Comparison of ENCODE assay signal across 26 mouse cellular contexts in the genomic region with DNA sequence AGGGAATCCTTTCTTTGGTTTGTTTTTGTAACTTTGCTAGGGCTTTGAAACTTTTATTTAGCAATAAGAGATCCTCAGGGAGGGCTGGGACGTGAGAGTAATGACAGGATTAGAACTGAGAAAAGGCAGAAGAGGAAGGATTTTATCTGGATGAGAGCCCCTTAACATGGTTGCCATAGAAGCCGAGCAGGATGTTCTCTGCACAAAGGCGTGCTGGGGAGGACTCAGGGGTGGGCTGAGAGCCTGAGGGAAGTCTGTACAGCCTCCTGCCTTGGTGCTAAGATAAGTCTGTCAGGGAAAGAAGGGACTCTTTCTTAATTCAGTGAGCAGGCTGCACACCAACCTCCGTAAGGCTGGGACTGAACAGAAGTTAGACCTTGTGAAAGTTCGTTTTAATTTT. TPM values are rescaled to one million over a fixed set of nuclear protein-coding genes. Genes with fewer than 3 reads are reported as not detected.
A peak's percentile ranks its signal among the peaks of the same experiment; 100 is the strongest.
DNase-seq lines count a peak whose midpoint lies in the region; ATAC-seq and TF ChIP-seq lines count a peak whose summit lies in the region.
"Had no signal": no experiment of that assay in that cellular context is flagged by ENCODE, and none has a peak within 500 bp of the region (broad histone marks: within the 10 kb centered on the region; RNA-seq: fewer than 3 reads in every experiment).

No protein-coding gene starts in this region.

- no peak overlapping the region for H3K9ac ChIP-seq in heart, embryonic 16.5 days (ENCODE audit: low read length)
- no peak overlapping the region for H3K9ac ChIP-seq in heart, adult 2 months (ENCODE audit: low read depth, low read length)
- H3K9ac ChIP-seq in MEL (ENCODE audit: control insufficient read depth, low read depth, low read length, poor library complexity, severe bottlenecking), result no peak overlapping the region
- H3K9ac ChIP-seq: limb, embryonic 13.5 days; liver, embryonic 13.5 days; lung, embryonic 15.5 days; neural tube, embryonic 15.5 days had no signal

- intact Hi-C loops in heart, adult 2 months (cut with DNase I), result no loop called here
- intact Hi-C loops in left cerebral cortex, postnatal 14 days (cut with DNase I), result no loop called here
- intact Hi-C loops in left cerebral cortex, adult 2 months (cut with DNase I), result no loop called here

- H3K4me2 ChIP-seq in heart, embryonic 16.5 days (ENCODE audit: low read depth, low read length), result no peak overlapping the region
- H3K4me2 ChIP-seq: limb, embryonic 13.5 days; liver, embryonic 13.5 days; lung, embryonic 15.5 days; neural tube, embryonic 15.5 days had no signal

- H3K27me3 ChIP-seq in heart, embryonic 16.5 days (ENCODE audit: control insufficient read depth, insufficient read depth, low read length), result peaks cover 2% of the 10 kb centered on the region; the same call in 1 of the 2 replicates
- no peaks in the 10 kb centered on the region for H3K27me3 ChIP-seq in heart, adult 2 months (ENCODE audit: control insufficient read depth, insufficient read depth, low read length)
- H3K27me3 ChIP-seq in MEL (ENCODE audit: control insufficient read depth in 1 of 2, insufficient read depth in 2 of 2, low read length in 2 of 2), result 0 out of 4 replicates have a peak, but pooled peaks cover 0 to 3% of the 10 kb centered on the region in 2 experiments
- no peaks in the 10 kb centered on the region for H3K27me3 ChIP-seq in cerebellum, adult 2 months (ENCODE audit: control insufficient read depth, insufficient read depth, low read length)
- H3K27me3 ChIP-seq: liver, embryonic 13.5 days; lung, embryonic 15.5 days; neural tube, embryonic 15.5 days had no signal

- TF ChIP-seq EP300 in heart, adult 2 months (IDR thresholded peaks at IDR 0.05; ENCODE audit: insufficient read depth, low read depth, low read length), result no peak
- TF ChIP-seq EP300 in MEL (IDR thresholded peaks at IDR 0.05; ENCODE audit: low read depth in 1 of 2, low read length in 2 of 2), result no peak

- no peak for TF ChIP-seq CTCF in heart, adult 2 months (IDR thresholded peaks at IDR 0.05)
- TF ChIP-seq CTCF in left cerebral cortex, adult 2 months (IDR thresholded peaks at IDR 0.05), result no peak
- no peak for TF ChIP-seq CTCF in MEL (IDR thresholded peaks at IDR 0.05 in 2 of 3, conservative IDR thresholded peaks at IDR 0.05 in 1 of 3; ENCODE audit: control insufficient read depth in 1 of 3, insufficient read depth in 1 of 3, low read depth in 2 of 3, low read length in 3 of 3, poor library complexity in 1 of 3, severe bottlenecking in 1 of 3)
- TF ChIP-seq CTCF in cerebellum, adult 2 months (IDR thresholded peaks at IDR 0.05; ENCODE audit: borderline replicate concordance, insufficient read depth, low read depth, low read length), result no peak

- peaks cover 4% of the 10 kb centered on the region; the same call in 1 of the 2 replicates for H3K9me3 ChIP-seq in heart, embryonic 16.5 days (replicated peaks; ENCODE audit: control insufficient read depth, low read length)
- H3K9me3 ChIP-seq in MEL (replicated peaks; ENCODE audit: insufficient read depth, low read length), result no peaks in the 10 kb centered on the region
- H3K9me3 ChIP-seq: forebrain, embryonic 10.5 days; limb, embryonic 13.5 days; liver, embryonic 13.5 days; lung, embryonic 15.5 days; neural tube, embryonic 15.5 days had no signal

- TF ChIP-seq POLR2A in heart, adult 2 months (IDR thresholded peaks at IDR 0.05; ENCODE audit: insufficient read depth, low read depth, low read length), result no peak
- no peak for TF ChIP-seq POLR2A in MEL (IDR thresholded peaks at IDR 0.05; ENCODE audit: control insufficient read depth in 1 of 2, insufficient read depth in 1 of 2, low read depth in 1 of 2, low read length in 2 of 2, poor library complexity in 1 of 2)
- TF ChIP-seq POLR2A in cerebellum, adult 2 months (IDR thresholded peaks at IDR 0.05; ENCODE audit: borderline replicate concordance, insufficient read depth, low read length), result no peak

- H3K79me2 ChIP-seq in heart, adult 2 months (replicated peaks; ENCODE audit: control insufficient read depth, insufficient read depth, low read length), result no peaks in the 10 kb centered on the region
- H3K79me2 ChIP-seq in MEL (ENCODE audit: control insufficient read depth, insufficient read depth, low read length, poor library complexity), result no peaks in the 10 kb centered on the region

- DNase-seq in frontal cortex, postnatal 25 days (ENCODE audit: low spot score in 2 of 2), result no peak
- no peak for DNase-seq in heart, adult 2 months
- peak; percentile 40 to 41 for DNase-seq in left cerebral cortex, postnatal 14 days (ENCODE audit: low spot score in 2 of 2)
- DNase-seq in left cerebral cortex, adult 2 months (ENCODE audit: extremely low spot score in 1 of 2, low spot score in 2 of 2), result no peak
- DNase-seq in MEL (ENCODE audit: low read depth, low spot score), result peak; percentile 37
- DNase-seq in cerebellum, adult 2 months, result no peak
- DNase-seq: adrenal gland, postnatal 25 days; cerebellum, adult 11-12 months; cerebellum, postnatal 25 days; gastrocnemius, postnatal 10 days; heart, adult 18-20 months; kidney, adult 9 months; kidney, postnatal 25 days; layer of hippocampus, adult 9-11 months; liver, embryonic 13.5 days; lung, postnatal 4 days; right cerebral cortex, postnatal 14 days had no signal

- H3K4me3 ChIP-seq in heart, embryonic 16.5 days (ENCODE audit: low read length), result no peak overlapping the region
- H3K4me3 ChIP-seq in heart, adult 2 months, result no peak overlapping the region
- no peak overlapping the region for H3K4me3 ChIP-seq in left cerebral cortex, adult 2 months
- no peak overlapping the region for H3K4me3 ChIP-seq in MEL (ENCODE audit: control insufficient read depth in 1 of 2, insufficient read depth in 1 of 2, low read depth in 2 of 2, low read length in 2 of 2)
- H3K4me3 ChIP-seq in cerebellum, adult 2 months (replicated peaks; ENCODE audit: insufficient read depth, low read depth, low read length), result no peak overlapping the region
- H3K4me3 ChIP-seq: forebrain, embryonic 10.5 days; limb, embryonic 13.5 days; liver, embryonic 13.5 days; lung, embryonic 15.5 days; myocyte; neural tube, embryonic 15.5 days had no signal

- H3K36me3 ChIP-seq in heart, embryonic 16.5 days (ENCODE audit: control insufficient read depth, insufficient read depth), result no peaks in the 10 kb centered on the region
- no peaks in the 10 kb centered on the region for H3K36me3 ChIP-seq in heart, adult 2 months (ENCODE audit: control insufficient read depth, insufficient read depth, low read length)
- H3K36me3 ChIP-seq in MEL (ENCODE audit: control insufficient read depth in 1 of 2, insufficient read depth in 2 of 2, low read length in 2 of 2), result peaks cover 0 to 20% of the 10 kb centered on the region in 2 experiments; a peak in 2 of 4 replicates
- H3K36me3 ChIP-seq: forebrain, embryonic 10.5 days; limb, embryonic 13.5 days; liver, embryonic 13.5 days; lung, embryonic 15.5 days; neural tube, embryonic 15.5 days had no signal

- H3K27ac ChIP-seq in heart, embryonic 16.5 days (ENCODE audit: low read length), result peak overlapping the region; percentile 28
- H3K27ac ChIP-seq in heart, adult 2 months, result no peak overlapping the region
- H3K27ac ChIP-seq in left cerebral cortex, adult 2 months, result no peak overlapping the region
- H3K27ac ChIP-seq in MEL (ENCODE audit: control insufficient read depth, low read depth, low read length), result no peak overlapping the region
- no peak overlapping the region for H3K27ac ChIP-seq in cerebellum, adult 2 months (ENCODE audit: insufficient read depth, low read length)
- H3K27ac ChIP-seq: forebrain, embryonic 10.5 days; limb, embryonic 13.5 days; liver, embryonic 13.5 days; lung, embryonic 15.5 days; neural tube, embryonic 15.5 days had no signal

- no peak for TF ChIP-seq RAD21 in MEL (IDR thresholded peaks at IDR 0.05; ENCODE audit: low read depth, low read length)

- no peaks in the 10 kb centered on the region; the same call in 1 of the 2 replicates for H3K4me1 ChIP-seq in heart, embryonic 16.5 days (ENCODE audit: control insufficient read depth, insufficient read depth, low read length)
- H3K4me1 ChIP-seq in heart, adult 2 months (ENCODE audit: control insufficient read depth, insufficient read depth, low read length), result no peaks in the 10 kb centered on the region
- peaks cover 10 to 38% of the 10 kb centered on the region in 2 experiments for H3K4me1 ChIP-seq in MEL (ENCODE audit: control insufficient read depth in 1 of 2, insufficient read depth in 2 of 2, low read length in 2 of 2)
- H3K4me1 ChIP-seq in cerebellum, adult 2 months (ENCODE audit: control insufficient read depth, insufficient read depth, low read length), result 0 out of 2 replicates have a peak, but pooled peaks cover under 1% of the 10 kb centered on the region
- H3K4me1 ChIP-seq: lung, embryonic 15.5 days had no signal

- ATAC-seq in frontal cortex, adult (ENCODE audit: low TSS enrichment), result peak; percentile 50; the same call in 1 of the 2 replicates
- ATAC-seq in heart, embryonic 16.5 days (replicated peaks; ENCODE audit: extremely low read depth, insufficient read depth, low FRiP score), result 0 out of 2 replicates have a peak, but pooled peaks have one; percentile 30

- 27% methylated on average over 5 of the region's 5 CpGs for WGBS in heart, embryonic 16.5 days
- 19% methylated on average over 5 of the region's 5 CpGs for WGBS in heart, adult 2 months
- 19% methylated on average over 5 of the region's 5 CpGs for WGBS in cerebellum, adult 2 months

RNA-seq across cellular contexts. Expression of a gene that starts 1.9 kb away (rescaled TPM):
- polyA plus RNA-seq in heart, embryonic 16.5 days (2015; fragmentation: Nextera tagmentation; extraction: Ambion mirVana), result 0.11 and 0.24 TPM in 2 replicates
- total RNA-seq in heart, adult 2 months (2021), result not detected
- 0.09 and 0.10 TPM in 2 replicates for polyA plus RNA-seq in heart, adult 2 months (2012; rRNA removed)
- under 1 TPM; 0.32 to 0.33 TPM for total RNA-seq in left cerebral cortex, postnatal 14 days (2021)
- under 1 TPM; 0.14 to 0.30 TPM for total RNA-seq in left cerebral cortex, adult 2 months (2021)
- 0.33 and 0.46 TPM in 2 replicates for total RNA-seq in MEL (2012; rRNA removed)
- under 1 TPM in 1 of 2 experiments, not detected in 1; 0.31 TPM for polyA plus RNA-seq in MEL (2012; ENCODE audit: insufficient read depth in 1 of 2, insufficient read length in 2 of 2, low read depth in 1 of 2, low replicate concordance in 2 of 2, missing spikeins in 1 of 2)
- polyA plus RNA-seq in cerebellum, adult 2 months (2012; rRNA removed), result 0.06 and 0.10 TPM in 2 replicates
- total RNA-seq: heart, adult 18-20 months had no signal
- polyA plus RNA-seq: liver, embryonic 13.5 days; neural tube, embryonic 15.5 days had no signal

RNA-seq across cellular contexts. Expression of a gene that starts 14.0 kb away (rescaled TPM):
- 17.7 and 18.2 TPM in 2 replicates for polyA plus RNA-seq in heart, embryonic 16.5 days (2015; fragmentation: Nextera tagmentation; extraction: Ambion mirVana)
- total RNA-seq in heart, adult 2 months (2021), result 1 to 10 TPM; 6.9 to 7.1 TPM
- 3.0 and 3.1 TPM in 2 replicates for polyA plus RNA-seq in heart, adult 2 months (2012; rRNA removed)
- total RNA-seq in left cerebral cortex, postnatal 14 days (2021), result 1 to 10 TPM; 8.5 to 8.9 TPM
- 10 to 100 TPM in 1 of 2 experiments, 1 to 10 TPM in 1; 7.8 to 10.6 TPM for total RNA-seq in left cerebral cortex, adult 2 months (2021)
- 20.2 and 29.5 TPM in 2 replicates for total RNA-seq in MEL (2012; rRNA removed)
- 10 to 100 TPM in 1 of 2 experiments, not detected in 1; 50.9 TPM for polyA plus RNA-seq in MEL (2012; ENCODE audit: insufficient read depth in 1 of 2, insufficient read length in 2 of 2, low read depth in 1 of 2, low replicate concordance in 2 of 2, missing spikeins in 1 of 2)
- polyA plus RNA-seq in cerebellum, adult 2 months (2012; rRNA removed), result 4.9 and 5.3 TPM in 2 replicates

RNA-seq across cellular contexts. Expression of a gene that starts 14.6 kb away (rescaled TPM):
- 0.14 TPM in 1 of 2 replicates, not detected in the other for polyA plus RNA-seq in heart, embryonic 16.5 days (2015; fragmentation: Nextera tagmentation; extraction: Ambion mirVana)
- not detected for total RNA-seq in heart, adult 2 months (2021)
- polyA plus RNA-seq in heart, adult 2 months (2012; rRNA removed), result not detected in 2 replicates
- not detected for total RNA-seq in left cerebral cortex, postnatal 14 days (2021)
- not detected for total RNA-seq in left cerebral cortex, adult 2 months (2021)
- total RNA-seq in MEL (2012; rRNA removed), result not detected in 2 replicates
- not detected for polyA plus RNA-seq in MEL (2012; ENCODE audit: insufficient read depth in 1 of 2, insufficient read length in 2 of 2, low read depth in 1 of 2, low replicate concordance in 2 of 2, missing spikeins in 1 of 2)
- polyA plus RNA-seq in cerebellum, adult 2 months (2012; rRNA removed), result 0.05 TPM in 1 of 2 replicates, not detected in the other
- total RNA-seq: adrenal gland, postnatal 25 days; heart, adult 18-20 months had no signal
- polyA plus RNA-seq: forebrain, embryonic 10.5 days; limb, embryonic 13.5 days; liver, embryonic 13.5 days; lung, embryonic 15.5 days had no signal

RNA-seq across cellular contexts. Expression of a gene that starts 39.4 kb away (rescaled TPM):
- not detected in 2 replicates for polyA plus RNA-seq in heart, embryonic 16.5 days (2015; fragmentation: Nextera tagmentation; extraction: Ambion mirVana)
- total RNA-seq in heart, adult 2 months (2021), result not detected
- polyA plus RNA-seq in heart, adult 2 months (2012; rRNA removed), result not detected in 2 replicates
- total RNA-seq in left cerebral cortex, postnatal 14 days (2021), result not detected
- not detected for total RNA-seq in left cerebral cortex, adult 2 months (2021)
- not detected in 2 replicates for total RNA-seq in MEL (2012; rRNA removed)
- not detected for polyA plus RNA-seq in MEL (2012; ENCODE audit: insufficient read depth in 1 of 2, insufficient read length in 2 of 2, low read depth in 1 of 2, low replicate concordance in 2 of 2, missing spikeins in 1 of 2)
- not detected in 2 replicates for polyA plus RNA-seq in cerebellum, adult 2 months (2012; rRNA removed)
- total RNA-seq: gastrocnemius, postnatal 10 days; heart, adult 18-20 months had no signal
- polyA plus RNA-seq: forebrain, embryonic 10.5 days; frontal cortex, adult 2 months; limb, embryonic 13.5 days; liver, embryonic 13.5 days; lung, embryonic 15.5 days; neural tube, embryonic 15.5 days; spleen, adult 2 months had no signal

RNA-seq across cellular contexts. Expression of a gene that starts 40.0 kb away (rescaled TPM):
- 35.9 and 37.7 TPM in 2 replicates for polyA plus RNA-seq in heart, embryonic 16.5 days (2015; fragmentation: Nextera tagmentation; extraction: Ambion mirVana)
- total RNA-seq in heart, adult 2 months (2021), result 100 to 1,000 TPM; 216 to 243 TPM
- 432 and 512 TPM in 2 replicates for polyA plus RNA-seq in heart, adult 2 months (2012; rRNA removed)
- 100 to 1,000 TPM; 185 to 190 TPM for total RNA-seq in left cerebral cortex, postnatal 14 days (2021)
- 100 to 1,000 TPM; 195 to 208 TPM for total RNA-seq in left cerebral cortex, adult 2 months (2021)
- 154 and 158 TPM in 2 replicates for total RNA-seq in MEL (2012; rRNA removed)
- 100 to 1,000 TPM; 128 to 363 TPM for polyA plus RNA-seq in MEL (2012; ENCODE audit: insufficient read depth in 1 of 2, insufficient read length in 2 of 2, low read depth in 1 of 2, low replicate concordance in 2 of 2, missing spikeins in 1 of 2)
- polyA plus RNA-seq in cerebellum, adult 2 months (2012; rRNA removed), result 278 and 288 TPM in 2 replicates

Comparison
In these comparisons a context has a peak if more than half of its experiments do, and no peak if none do; other contexts are left out.
1. DNase-seq: peak in left cerebral cortex, postnatal 14 days (2 of 2) and MEL (single experiment); none in frontal cortex, postnatal 25 days (0 of 2), heart, adult 2 months (0 of 2), left cerebral cortex, adult 2 months (0 of 2) and cerebellum, adult 2 months (0 of 2).